Mouse (Mus musculus): ENCODE measurements around the gene Kif18b. TPM values are rescaled to one million over a fixed set of nuclear protein-coding genes. Genes with fewer than 3 reads are reported as not detected.

Kif18b gene
- polyA plus RNA-seq, 1 experiment from 2014 or later, result 5.1 TPM

DNA sequence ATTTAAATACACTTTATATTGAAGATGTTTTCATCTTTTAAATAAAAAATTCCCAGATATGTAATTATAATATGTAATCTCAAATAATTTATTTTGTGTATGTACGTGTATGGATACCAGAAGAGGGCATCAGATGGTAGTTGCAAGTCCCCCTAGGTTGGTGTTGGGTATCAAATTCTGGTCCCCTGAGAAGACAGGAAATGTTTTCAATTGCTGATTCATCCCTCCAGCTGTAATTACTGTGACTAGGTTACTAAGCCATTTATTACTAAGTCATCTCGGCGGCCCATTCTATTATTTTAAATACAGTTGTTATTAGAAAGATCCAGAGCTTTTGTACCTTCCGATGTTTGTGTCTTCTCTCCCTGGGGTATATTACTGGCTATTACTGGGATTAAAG lies 6.8 kb downstream of the Kif18b start:
- Histone ChIP-seq H3K4me1 (ENCODE audit: control insufficient read depth, insufficient read depth, low read length) (peaks cover 2% of the 10 kb centered on the region; the same call in 1 of the 2 replicates), H3K27me3 (ENCODE audit: control insufficient read depth, insufficient read depth, low read length) (no peaks in the 10 kb centered on the region), H3K36me3 (ENCODE audit: control insufficient read depth, insufficient read depth, low read length) (peaks cover 17% of the 10 kb centered on the region), H3K4me3 (ENCODE audit: low read depth, low read length) (no peak overlapping the region), H3K4me2 (ENCODE audit: low read depth) (no peak overlapping the region), H3K27ac (ENCODE audit: low read depth, low read length) (no peak overlapping the region), H3K9ac (ENCODE audit: low read length) (no peak overlapping the region), H3K9me3 (ENCODE audit: control insufficient read depth, low read length) (no peaks in the 10 kb centered on the region)
- DNase-seq (ENCODE audit: low spot score) (no peak), ATAC-seq (ENCODE audit: insufficient read depth, low FRiP score, low TSS enrichment) (no peak)
- WGBS, result 91% methylated on average over 4 of the region's 4 CpGs

DNA sequence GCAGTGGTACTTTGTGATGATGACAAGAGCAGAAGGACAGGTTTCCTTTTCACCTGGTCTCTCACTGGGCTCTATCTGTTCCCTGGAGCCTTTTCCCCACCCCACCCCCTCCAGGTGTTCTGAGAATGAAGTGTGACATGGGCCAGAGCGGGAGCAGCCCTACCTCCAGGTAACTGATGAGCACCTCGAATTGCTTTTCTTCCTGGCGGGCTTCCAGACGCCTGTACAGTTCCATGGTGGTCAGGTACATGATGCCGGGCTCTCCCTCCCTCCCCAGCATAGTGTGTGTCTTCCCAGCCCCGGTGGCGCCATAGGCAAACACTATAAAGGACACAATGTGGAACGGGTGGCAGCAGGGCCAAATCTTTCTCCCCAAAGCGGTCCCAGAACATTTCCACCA lies 9.5 kb downstream of the Kif18b start:
- no peak for ATAC-seq (ENCODE audit: insufficient read depth, low FRiP score, low TSS enrichment)
- peaks cover 18% of the 10 kb centered on the region for H3K36me3 ChIP-seq (ENCODE audit: control insufficient read depth, insufficient read depth, low read length)
- H3K4me2 ChIP-seq (ENCODE audit: low read depth), result no peak overlapping the region
- H3K4me3 ChIP-seq (ENCODE audit: low read depth, low read length), result no peak overlapping the region
- no peaks in the 10 kb centered on the region for H3K27me3 ChIP-seq (ENCODE audit: control insufficient read depth, insufficient read depth, low read length)
- H3K4me1 ChIP-seq (ENCODE audit: control insufficient read depth, insufficient read depth, low read length), result no peaks in the 10 kb centered on the region
- 96% methylated on average over 9 of the region's 9 CpGs for WGBS
- DNase-seq (ENCODE audit: low spot score), result no peak
- no peak overlapping the region for H3K9ac ChIP-seq (ENCODE audit: low read length)
- H3K9me3 ChIP-seq (ENCODE audit: control insufficient read depth, low read length), result no peaks in the 10 kb centered on the region
- no peak overlapping the region for H3K27ac ChIP-seq (ENCODE audit: low read depth, low read length)

DNA sequence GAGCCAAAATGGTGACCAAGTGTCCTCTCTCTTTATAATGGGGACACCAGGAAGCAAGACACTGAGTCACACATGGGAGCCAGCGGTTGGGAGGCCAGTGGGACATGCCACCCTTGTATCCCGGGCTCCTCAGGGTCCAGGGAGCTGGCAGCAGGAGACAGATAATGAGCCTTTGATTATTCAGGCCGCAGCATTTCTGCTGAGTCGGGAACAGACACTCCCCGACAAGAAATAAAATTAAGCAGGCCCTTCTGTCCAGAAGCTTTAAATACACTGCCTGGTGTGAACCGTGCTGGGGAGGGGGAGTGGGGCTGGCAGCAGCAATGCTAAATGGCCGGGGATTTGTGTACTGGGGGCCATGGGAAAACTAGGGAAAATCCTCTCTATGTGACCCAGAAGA lies 13.5 kb downstream of the Kif18b start:
- 83% methylated on average over 7 of the region's 7 CpGs for WGBS
- H3K9ac ChIP-seq (ENCODE audit: low read length), result no peak overlapping the region
- no peaks in the 10 kb centered on the region for H3K4me1 ChIP-seq (ENCODE audit: control insufficient read depth, insufficient read depth, low read length)
- H3K4me2 ChIP-seq (ENCODE audit: low read depth), result no peak overlapping the region
- no peaks in the 10 kb centered on the region for H3K9me3 ChIP-seq (ENCODE audit: control insufficient read depth, low read length)
- no peaks in the 10 kb centered on the region for H3K27me3 ChIP-seq (ENCODE audit: control insufficient read depth, insufficient read depth, low read length)
- H3K4me3 ChIP-seq (ENCODE audit: low read depth, low read length), result no peak overlapping the region
- H3K27ac ChIP-seq (ENCODE audit: low read depth, low read length), result no peak overlapping the region
- DNase-seq (ENCODE audit: low spot score) (no peak), ATAC-seq (ENCODE audit: insufficient read depth, low FRiP score, low TSS enrichment) (no peak)
- H3K36me3 ChIP-seq (ENCODE audit: control insufficient read depth, insufficient read depth, low read length), result peaks cover 34% of the 10 kb centered on the region

DNA sequence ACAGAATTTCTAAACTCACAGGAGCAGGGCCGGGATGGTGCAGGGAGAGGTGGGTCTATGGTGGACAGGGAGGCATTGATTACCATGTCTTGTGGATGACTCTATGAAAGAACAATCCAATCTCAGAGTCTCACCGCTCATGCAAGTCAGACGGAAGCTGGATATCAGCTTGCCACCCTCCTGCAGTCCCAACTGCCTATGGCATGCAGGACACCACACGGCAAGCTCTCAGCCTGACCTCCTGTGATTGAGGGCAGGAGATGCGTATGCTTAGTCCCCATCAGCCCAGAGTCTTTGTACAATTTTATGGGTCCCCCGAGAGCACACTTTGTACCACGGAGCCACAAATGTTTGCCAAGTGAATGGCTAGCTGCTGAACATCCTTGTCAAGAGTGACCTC lies 21.3 kb downstream of the Kif18b start:
- no peaks in the 10 kb centered on the region for H3K27me3 ChIP-seq (ENCODE audit: control insufficient read depth, insufficient read depth, low read length)
- H3K4me3 ChIP-seq (ENCODE audit: low read depth, low read length), result no peak overlapping the region
- H3K9ac ChIP-seq (ENCODE audit: low read length), result no peak overlapping the region
- H3K4me2 ChIP-seq (ENCODE audit: low read depth), result no peak overlapping the region
- no peak overlapping the region for H3K27ac ChIP-seq (ENCODE audit: low read depth, low read length)
- H3K36me3 ChIP-seq (ENCODE audit: control insufficient read depth, insufficient read depth, low read length), result peaks cover 14% of the 10 kb centered on the region
- DNase-seq (ENCODE audit: low spot score), result no peak
- H3K4me1 ChIP-seq (ENCODE audit: control insufficient read depth, insufficient read depth, low read length), result no peaks in the 10 kb centered on the region
- no peak for ATAC-seq (ENCODE audit: insufficient read depth, low FRiP score, low TSS enrichment)
- WGBS, result 72% methylated on average over 7 of the region's 7 CpGs
- H3K9me3 ChIP-seq (ENCODE audit: control insufficient read depth, low read length), result no peaks in the 10 kb centered on the region

DNA sequence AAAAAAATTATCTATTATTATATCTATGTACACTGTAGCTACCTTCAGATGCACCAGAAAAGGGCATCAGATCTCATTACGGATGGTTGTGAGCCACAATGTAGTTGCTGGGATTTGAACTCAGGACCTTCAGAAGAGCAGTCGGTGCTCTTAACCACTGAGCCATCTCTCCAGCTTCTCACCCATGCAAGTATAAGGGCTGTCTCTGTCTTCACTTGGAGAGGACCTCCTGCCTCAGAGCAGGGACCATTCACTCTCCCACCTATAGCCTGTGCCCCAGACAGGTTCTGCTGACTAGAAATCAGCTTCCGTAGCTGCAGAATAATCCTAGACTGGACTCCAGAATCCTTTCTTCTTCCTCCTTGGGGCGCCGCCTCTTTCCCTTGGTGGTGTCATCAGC lies 22.8 kb downstream of the Kif18b start:
- no peak overlapping the region for H3K27ac ChIP-seq (ENCODE audit: low read depth, low read length)
- H3K9me3 ChIP-seq (ENCODE audit: control insufficient read depth, low read length), result no peaks in the 10 kb centered on the region
- no peaks in the 10 kb centered on the region for H3K4me1 ChIP-seq (ENCODE audit: control insufficient read depth, insufficient read depth, low read length)
- H3K27me3 ChIP-seq (ENCODE audit: control insufficient read depth, insufficient read depth, low read length), result no peaks in the 10 kb centered on the region
- ATAC-seq (ENCODE audit: insufficient read depth, low FRiP score, low TSS enrichment) (no peak), DNase-seq (ENCODE audit: low spot score) (no peak)
- no peak overlapping the region for H3K4me2 ChIP-seq (ENCODE audit: low read depth)
- H3K4me3 ChIP-seq (ENCODE audit: low read depth, low read length), result no peak overlapping the region
- H3K36me3 ChIP-seq (ENCODE audit: control insufficient read depth, insufficient read depth, low read length), result peaks cover 7% of the 10 kb centered on the region
- WGBS, result 86% methylated on average over 5 of the region's 5 CpGs
- no peak overlapping the region for H3K9ac ChIP-seq (ENCODE audit: low read length)

DNA sequence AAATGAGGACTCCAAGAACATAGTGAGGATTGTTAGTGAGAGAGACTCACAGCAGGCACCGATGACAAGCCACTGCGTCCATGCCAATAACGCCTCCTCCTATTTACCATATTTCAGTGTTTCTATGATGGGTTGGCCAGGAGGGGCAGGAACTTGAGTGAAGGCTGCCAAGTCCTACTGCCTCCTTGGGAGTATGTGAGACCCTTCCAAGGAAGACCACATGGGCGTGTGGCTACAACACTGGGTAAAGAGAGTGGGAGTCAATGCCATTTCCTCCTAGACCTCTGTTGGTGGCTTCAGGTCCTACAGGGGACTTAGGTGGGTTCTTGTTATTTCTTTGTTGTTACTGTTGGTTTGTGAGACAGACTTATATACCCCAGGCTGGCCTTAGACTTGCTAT lies 23.7 kb downstream of the Kif18b start:
- no peaks in the 10 kb centered on the region for H3K4me1 ChIP-seq (ENCODE audit: control insufficient read depth, insufficient read depth, low read length)
- H3K27ac ChIP-seq (ENCODE audit: low read depth, low read length), result no peak overlapping the region
- peaks cover 6% of the 10 kb centered on the region for H3K36me3 ChIP-seq (ENCODE audit: control insufficient read depth, insufficient read depth, low read length)
- DNase-seq (ENCODE audit: low spot score) (no peak), ATAC-seq (ENCODE audit: insufficient read depth, low FRiP score, low TSS enrichment) (no peak)
- H3K4me3 ChIP-seq (ENCODE audit: low read depth, low read length), result no peak overlapping the region
- no peaks in the 10 kb centered on the region for H3K9me3 ChIP-seq (ENCODE audit: control insufficient read depth, low read length)
- no peak overlapping the region for H3K9ac ChIP-seq (ENCODE audit: low read length)
- WGBS, result 65% methylated on average over 4 of the region's 4 CpGs
- peaks cover under 1% of the 10 kb centered on the region; the same call in 1 of the 2 replicates for H3K27me3 ChIP-seq (ENCODE audit: control insufficient read depth, insufficient read depth, low read length)
- H3K4me2 ChIP-seq (ENCODE audit: low read depth), result no peak overlapping the region

DNA sequence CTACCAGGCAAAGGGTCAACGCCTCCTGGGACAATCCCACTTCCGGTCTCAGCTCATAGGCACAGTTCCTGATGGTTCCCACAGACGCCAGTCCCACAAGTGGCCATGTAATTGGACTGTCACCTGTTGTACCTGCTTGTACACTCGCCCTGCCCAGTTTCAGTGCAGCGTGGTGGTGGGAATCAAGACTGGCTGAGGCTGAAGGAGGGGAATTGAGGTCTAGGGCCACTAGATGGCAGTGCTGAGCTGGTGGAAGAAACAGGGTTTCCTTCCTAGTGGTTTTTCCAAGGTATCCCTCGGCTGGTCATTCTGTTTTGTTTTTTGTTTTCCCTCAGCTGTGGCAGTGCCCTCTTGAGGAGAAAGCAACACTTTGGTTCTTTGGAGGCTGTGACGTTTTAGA lies 24.2 kb downstream of the Kif18b start, which contains the start of gene Gfap:
Gene Gfap (minus strand): TSS at position 150 of the 400 bp plus-strand sequence.
- H3K4me1 ChIP-seq (ENCODE audit: control insufficient read depth, insufficient read depth, low read length), result no peaks in the 10 kb centered on the region
- no peaks in the 10 kb centered on the region for H3K9me3 ChIP-seq (ENCODE audit: control insufficient read depth, low read length)
- no peak within 1 kb of the TSS for H3K9ac ChIP-seq (ENCODE audit: low read length)
- DNase-seq (ENCODE audit: low spot score) (peak; percentile 85), ATAC-seq (ENCODE audit: insufficient read depth, low FRiP score, low TSS enrichment) (no peak)
- H3K4me2 ChIP-seq (ENCODE audit: low read depth), result no peak within 1 kb of the TSS
- peaks cover 5% of the 10 kb centered on the region; the same call in 1 of the 2 replicates for H3K27me3 ChIP-seq (ENCODE audit: control insufficient read depth, insufficient read depth, low read length)
- WGBS, result 10% methylated on average over 7 of the region's 7 CpGs
- peaks cover 3% of the 10 kb centered on the region for H3K36me3 ChIP-seq (ENCODE audit: control insufficient read depth, insufficient read depth, low read length)
- H3K27ac ChIP-seq (ENCODE audit: low read depth, low read length), result no peak within 1 kb of the TSS
- no peak within 1 kb of the TSS for H3K4me3 ChIP-seq (ENCODE audit: low read depth, low read length)

DNA sequence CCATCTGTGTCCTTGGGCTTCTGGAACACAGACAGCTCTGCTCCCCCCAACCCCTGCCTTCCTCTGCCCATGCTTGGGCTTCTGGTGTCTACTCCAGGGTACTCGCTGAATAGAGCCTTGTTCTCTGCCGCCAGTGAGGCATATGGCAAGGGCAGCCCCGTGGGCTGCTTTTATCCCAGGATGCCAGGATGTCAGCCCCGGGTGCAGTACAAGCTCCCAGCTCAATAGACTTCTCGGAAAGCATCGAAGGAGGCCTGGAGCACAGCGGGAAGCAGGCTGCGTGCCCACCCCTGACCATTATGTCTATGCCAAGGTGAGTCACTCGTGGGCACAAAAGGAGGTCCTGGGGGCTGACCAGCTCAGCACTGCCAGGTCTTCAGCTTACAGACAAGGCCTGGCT lies 26.5 kb downstream of the Kif18b start:
- no peak overlapping the region for H3K4me2 ChIP-seq (ENCODE audit: low read depth)
- no peak overlapping the region for H3K4me3 ChIP-seq (ENCODE audit: low read depth, low read length)
- H3K9ac ChIP-seq (ENCODE audit: low read length), result no peak overlapping the region
- 81% methylated on average over 9 of the region's 9 CpGs for WGBS
- no peaks in the 10 kb centered on the region for H3K9me3 ChIP-seq (ENCODE audit: control insufficient read depth, low read length)
- ATAC-seq (ENCODE audit: insufficient read depth, low FRiP score, low TSS enrichment), result no peak
- no peak for DNase-seq (ENCODE audit: low spot score)
- H3K4me1 ChIP-seq (ENCODE audit: control insufficient read depth, insufficient read depth, low read length), result no peaks in the 10 kb centered on the region
- H3K27me3 ChIP-seq (ENCODE audit: control insufficient read depth, insufficient read depth, low read length), result peaks cover 22% of the 10 kb centered on the region
- H3K36me3 ChIP-seq (ENCODE audit: control insufficient read depth, insufficient read depth, low read length), result no peaks in the 10 kb centered on the region
- no peak overlapping the region for H3K27ac ChIP-seq (ENCODE audit: low read depth, low read length)

DNA sequence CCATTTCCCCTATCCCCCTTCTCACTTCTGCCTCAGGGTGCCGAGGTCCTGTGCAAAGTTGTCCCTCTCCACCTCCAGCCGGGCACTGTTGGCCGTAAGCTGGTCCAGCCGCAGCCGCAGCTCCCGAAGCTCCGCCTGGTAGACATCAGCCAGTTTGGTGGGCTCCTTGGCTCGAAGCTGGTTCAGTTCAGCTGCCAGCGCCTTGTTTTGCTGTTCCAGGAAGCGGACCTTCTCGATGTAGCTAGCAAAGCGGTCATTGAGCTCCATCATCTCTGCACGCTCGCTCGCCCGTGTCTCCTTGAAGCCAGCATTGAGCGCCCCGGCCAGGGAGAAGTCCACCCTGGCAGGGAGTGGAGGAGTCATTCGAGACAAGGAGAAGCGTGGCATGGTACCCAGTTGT lies 28.3 kb downstream of the Kif18b start:
- Histone ChIP-seq H3K9me3 (ENCODE audit: control insufficient read depth, low read length) (no peaks in the 10 kb centered on the region), H3K9ac (ENCODE audit: low read length) (no peak overlapping the region), H3K27me3 (ENCODE audit: control insufficient read depth, insufficient read depth, low read length) (peaks cover 30% of the 10 kb centered on the region), H3K36me3 (ENCODE audit: control insufficient read depth, insufficient read depth, low read length) (no peaks in the 10 kb centered on the region), H3K27ac (ENCODE audit: low read depth, low read length) (no peak overlapping the region), H3K4me1 (ENCODE audit: control insufficient read depth, insufficient read depth, low read length) (no peaks in the 10 kb centered on the region), H3K4me3 (ENCODE audit: low read depth, low read length) (no peak overlapping the region), H3K4me2 (ENCODE audit: low read depth) (no peak overlapping the region)
- ATAC-seq (ENCODE audit: insufficient read depth, low FRiP score, low TSS enrichment) (no peak), DNase-seq (ENCODE audit: low spot score) (no peak)
- 78% methylated on average over 20 of the region's 20 CpGs for WGBS
